Mouse (Mus musculus) kidney, adult 2 months (tissue): ENCODE results near the gene Tbc1d7.
A peak's percentile ranks its signal among the peaks of the same experiment; 100 is the strongest.

ENCODE experiments used
- CTCF ChIP-seq: fragments of 200-500 bp; conservative IDR thresholded peaks from 2 replicates; pipeline ENCODE4 v1.5.1; 2011; ENCODE audit warnings: low read depth, mild to moderate bottlenecking, control low read depth, low read length, moderate library complexity, mixed read lengths; ENCODE audit not compliant: insufficient read depth, insufficient read length
- POLR2A ChIP-seq: fragments of 200-500 bp; IDR thresholded peaks from one replicate; pipeline ENCODE4 v1.6.1; 2011; ENCODE audit warnings: low read depth, low read length, control low read depth

GRCm38 (mm10) chr13:43199749-43200148, 28.4 kb upstream of the Tbc1d7 start:
- TF ChIP-seq CTCF (peak; percentile 64), POLR2A (no peak)
